Mouse (Mus musculus) embryonic fibroblast, embryonic 13.5 days (primary cell): Measurements from ENCODE around the gene Nkpd1.

Source experiments
- CTCF ChIP-seq: IDR thresholded peaks from 2 replicates; pipeline ENCODE4 v1.5.1; 2011; ENCODE audit warnings: mild to moderate bottlenecking, control low read depth, low read length, moderate library complexity, borderline replicate concordance; ENCODE audit not compliant: insufficient read depth
- POLR2A ChIP-seq: IDR thresholded peaks from 2 replicates; pipeline ENCODE4 v1.6.1; 2011; ENCODE audit warnings: low read depth, mild to moderate bottlenecking, control low read depth, low read length, moderate library complexity

- TF ChIP-seq CTCF (no peak), POLR2A (peak; percentile 25; the same call in 1 of the 2 replicates)
Observed at GRCm38 (mm10) chr7:19473875-19474443, 43.7 kb upstream of the Nkpd1 start.
